Mouse (Mus musculus): ENCODE data around the gene Kif22. TPM values are rescaled to one million over a fixed set of nuclear protein-coding genes. Genes with fewer than 3 reads are reported as not detected.

Gene Kif22
- total RNA-seq, 2 experiments from 2014 or later: 10.8 to 12.5 TPM

DNA sequence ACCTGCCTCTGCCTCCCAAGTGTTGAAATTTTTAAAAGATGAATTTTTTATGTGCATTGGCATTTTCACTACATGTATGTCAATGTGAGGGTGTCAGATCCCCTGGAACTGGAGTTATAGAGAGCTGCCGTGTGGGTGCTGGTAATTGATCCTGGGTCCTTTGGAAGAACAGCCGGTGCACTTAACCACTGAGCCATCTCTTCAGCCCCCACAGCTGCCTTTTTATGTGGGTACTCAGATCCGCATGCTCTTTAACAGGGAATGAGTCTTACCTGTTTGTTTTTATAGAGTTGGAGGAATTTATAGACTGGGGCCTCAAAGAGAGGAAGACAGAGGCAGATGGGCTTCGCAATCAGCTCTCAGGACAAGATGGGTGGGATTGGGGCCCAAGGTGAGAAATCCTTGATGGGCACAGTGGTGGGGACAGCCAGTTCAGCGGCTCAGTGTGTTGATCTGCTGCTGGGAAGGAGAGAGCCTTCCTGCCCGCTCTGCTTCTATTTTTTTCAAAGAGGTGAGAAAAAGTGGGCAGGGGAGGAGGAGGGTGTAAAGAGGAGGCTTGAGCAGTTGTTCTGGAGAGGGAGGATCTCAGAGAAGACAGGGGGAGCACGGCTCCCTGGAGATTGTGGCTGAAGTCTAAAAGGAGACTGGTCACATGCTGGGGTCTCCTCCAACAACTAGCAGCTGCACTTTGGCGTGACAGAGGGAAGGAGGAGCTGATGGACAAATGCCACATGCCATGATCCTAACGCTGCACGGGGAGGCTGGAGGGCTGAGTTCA is 57.4 kb downstream of the Kif22 start:
- DNase-seq: no peak

- DNase-seq: no peak
Observed at GRCm38 (mm10) chr7:126983113-126983512, 59.2 kb downstream of the Kif22 start.

DNA sequence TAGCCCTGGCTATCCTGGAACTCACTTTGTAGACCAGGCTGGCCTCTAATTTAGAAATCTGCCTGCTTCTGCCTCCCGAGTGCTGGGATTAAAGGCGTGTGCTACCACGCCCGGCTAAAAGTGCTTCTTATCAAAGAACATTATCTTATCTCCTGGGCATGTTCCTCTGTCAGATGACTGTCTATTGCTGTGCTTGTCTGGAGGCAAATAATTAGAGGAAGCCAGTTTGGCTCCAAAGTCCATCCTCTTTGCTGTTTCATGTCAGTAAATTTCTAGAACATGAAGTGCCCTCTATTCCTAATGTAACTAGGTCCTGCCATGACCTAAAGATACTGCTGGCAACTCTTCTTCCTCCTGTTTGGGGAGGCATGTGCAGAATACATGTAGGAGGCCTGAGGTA is 60.2 kb downstream of the Kif22 start:
- DNase-seq: no peak

DNA sequence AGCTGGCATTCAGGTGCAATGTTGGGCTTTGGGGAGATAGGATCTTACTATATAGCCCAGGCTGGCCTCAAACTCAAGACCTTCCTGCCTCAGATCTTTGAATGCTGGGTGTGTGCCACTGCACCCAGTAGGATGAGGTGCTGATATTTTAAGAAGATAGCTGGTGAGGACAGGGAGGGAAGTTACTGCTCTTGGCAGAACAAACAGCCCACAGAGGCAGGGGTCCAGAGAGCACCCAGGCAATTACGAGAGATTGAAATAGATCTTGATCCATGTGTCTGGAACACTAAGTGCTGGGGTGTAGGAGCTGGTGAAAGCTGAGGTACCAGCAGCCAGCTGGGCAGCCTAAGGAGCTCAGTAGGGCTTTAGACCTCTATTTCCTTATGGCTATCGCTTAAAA is 60.7 kb downstream of the Kif22 start:
- no peak for DNase-seq

- no peak for DNase-seq
Observed at GRCm38 (mm10) chr7:126978841-126979240, 63.4 kb downstream of the Kif22 start.

Small RNA genes within 50 kb of the gene (microRNA-seq; reads per million reads assigned to microRNA genes)
- gene Gm44343: 0 reads per million in 2 experiments

Other genes starting within 250 kb of the Kif22 start
- 10 to 100 TPM; 44.2 to 48.8 TPM for gene Ppp4c, start 250.0 kb downstream of the Kif22 start, total RNA-seq (2021)
- gene Fam57b, start 244.8 kb downstream of the Kif22 start, total RNA-seq (2021): 10 to 100 TPM; 10.3 to 10.5 TPM
- gene 4930451I11Rik, start 210.8 kb downstream of the Kif22 start, total RNA-seq (2021): not detected
- under 1 TPM; 0.14 to 0.68 TPM for gene Doc2a, start 195.1 kb downstream of the Kif22 start, total RNA-seq (2021)
- gene Hirip3, start 180.5 kb downstream of the Kif22 start, total RNA-seq (2021): 10 to 100 TPM; 11.9 to 18.1 TPM
- gene Ino80e, start 180.1 kb downstream of the Kif22 start, total RNA-seq (2021): 10 to 100 TPM; 18.6 to 23.6 TPM
- gene Taok2, start 157.8 kb downstream of the Kif22 start, total RNA-seq (2021): 10 to 100 TPM; 40.2 to 52.3 TPM
- gene Tmem219, start 119.6 kb downstream of the Kif22 start, total RNA-seq (2021): 10 to 100 TPM; 16.2 to 17.3 TPM
- 1 to 10 TPM; 3.7 to 5.0 TPM for gene Kctd13, start 113.6 kb downstream of the Kif22 start, total RNA-seq (2021)
- gene Asphd1, start 92.9 kb downstream of the Kif22 start, total RNA-seq (2021): under 1 TPM in 1 of 2 experiments, not detected in 1; 0.35 TPM
- gene Sez6l2, start 91.9 kb downstream of the Kif22 start, total RNA-seq (2021): 10 to 100 TPM in 1 of 2 experiments, 1 to 10 TPM in 1; 5.9 to 10.5 TPM
- 10 to 100 TPM; 38.3 to 39.9 TPM for gene Cdipt, start 66.6 kb downstream of the Kif22 start, total RNA-seq (2021)
- under 1 TPM; 0.42 to 0.45 TPM for gene Cdiptos, start 66.4 kb downstream of the Kif22 start, total RNA-seq (2021)
- gene Mvp, start 27.9 kb downstream of the Kif22 start, total RNA-seq (2021): 10 to 100 TPM; 23.3 to 28.3 TPM
- 1 to 10 TPM in 1 of 2 experiments, not detected in 1; 1.5 TPM for gene Pagr1b, start 26.0 kb downstream of the Kif22 start, total RNA-seq (2021)
- 1 to 10 TPM; 2.5 to 8.2 TPM for gene Pagr1a, start 25.1 kb downstream of the Kif22 start, total RNA-seq (2021)
- gene Gm42742, start 21.4 kb downstream of the Kif22 start, total RNA-seq (2021): 10 to 100 TPM; 17.5 to 23.1 TPM
- gene Prrt2, start 21.3 kb downstream of the Kif22 start, total RNA-seq (2021): 1 to 10 TPM; 1.9 to 4.6 TPM
- gene Maz, start 15.4 kb downstream of the Kif22 start, total RNA-seq (2021): 10 to 100 TPM; 75.6 to 92.8 TPM
- not detected for gene Zg16, start 44.9 kb upstream of the Kif22 start, total RNA-seq (2021)
- 1 to 10 TPM in 1 of 2 experiments, under 1 TPM in 1; 0.59 to 2.1 TPM for gene AI467606, start 48.9 kb upstream of the Kif22 start, total RNA-seq (2021)
- 1 to 10 TPM; 1.9 to 2.3 TPM for gene Qprt, start 79.8 kb upstream of the Kif22 start, total RNA-seq (2021)
- gene Spn, start 95.4 kb upstream of the Kif22 start, total RNA-seq (2021): under 1 TPM; 0.16 to 0.86 TPM
- 10 to 100 TPM; 36.7 to 41.1 TPM for gene Cd2bp2, start 153.6 kb upstream of the Kif22 start, total RNA-seq (2021)
- 10 to 100 TPM; 38.6 to 45.1 TPM for gene Tbc1d10b, start 166.0 kb upstream of the Kif22 start, total RNA-seq (2021)
- gene Mylpf, start 166.4 kb upstream of the Kif22 start, total RNA-seq (2021): over 10,000 TPM; 46,059 to 51,168 TPM
- 1 to 10 TPM; 5.5 to 7.3 TPM for gene Zfp553, start 190.6 kb upstream of the Kif22 start, total RNA-seq (2021)
- 1 to 10 TPM; 6.9 to 7.5 TPM for gene Sept1, start 190.7 kb upstream of the Kif22 start, total RNA-seq (2021)
- gene Zfp771, start 201.8 kb upstream of the Kif22 start, total RNA-seq (2021): 10 to 100 TPM; 18.6 to 20.9 TPM
- gene Dctpp1, start 218.2 kb upstream of the Kif22 start, total RNA-seq (2021): 10 to 100 TPM; 33.9 to 38.6 TPM
- gene Sephs2, start 231.6 kb upstream of the Kif22 start, total RNA-seq (2021): 10 to 100 TPM; 19.5 to 20.5 TPM

All from gastrocnemius, postnatal 10 days (tissue).